Mouse (Mus musculus): ENCODE results near the gene Uts2. TPM values are rescaled to one million over a fixed set of nuclear protein-coding genes. Genes with fewer than 3 reads are reported as not detected.
A peak's percentile ranks its signal among the peaks of the same experiment; 100 is the strongest.

The Uts2 gene
- polyA plus RNA-seq, 1 experiment = not detected

DNA sequence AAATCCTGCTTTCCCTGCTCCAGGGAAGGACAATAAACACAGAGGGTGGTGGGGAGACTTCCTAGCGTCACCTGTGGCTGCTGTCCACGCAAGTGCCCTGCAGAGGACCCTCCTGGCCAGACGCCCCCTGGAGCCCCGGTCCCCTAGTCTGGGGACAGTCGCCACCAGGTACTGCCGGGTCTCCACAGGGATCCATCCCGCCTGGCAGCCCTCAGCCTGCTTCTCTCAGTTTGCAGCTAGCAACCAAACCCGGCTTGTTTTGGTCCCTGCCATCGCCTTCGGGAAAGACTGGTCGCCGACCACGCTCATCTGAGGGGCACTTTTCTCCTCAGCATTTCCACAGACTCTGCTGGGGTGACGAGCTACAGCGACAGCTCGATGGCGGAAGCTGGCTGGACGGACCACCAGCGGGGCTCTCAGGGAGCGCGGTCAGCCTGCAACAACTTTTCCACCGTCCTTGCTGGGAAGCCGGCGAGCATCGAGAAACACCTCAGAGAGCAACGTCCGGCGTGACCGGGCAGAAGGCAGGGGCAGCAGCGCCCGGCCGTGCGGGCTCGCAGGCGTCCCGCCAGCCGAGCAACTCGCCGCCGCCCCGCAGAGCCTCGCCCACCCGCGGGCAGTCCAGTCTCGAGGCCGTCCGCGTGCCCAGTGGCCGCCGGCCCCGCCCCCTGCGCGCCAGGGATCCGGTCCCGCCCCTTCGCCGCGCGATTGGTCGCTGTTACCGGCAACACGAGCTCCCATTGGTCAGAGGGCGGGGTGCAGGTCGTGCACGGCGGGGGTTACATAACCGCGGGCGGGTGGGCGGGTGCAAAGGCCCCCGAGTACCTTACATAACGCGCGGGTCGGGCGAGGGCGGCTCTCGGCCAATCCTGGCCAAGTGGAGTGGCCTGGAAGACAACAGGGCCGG, 47.4 kb downstream of the Uts2 start, which contains the start of gene Per3:
Gene Per3 (minus strand): TSS at position 629 of the 907 bp plus-strand sequence.
- Histone ChIP-seq H3K36me3 (ENCODE audit: control insufficient read depth, insufficient read depth) (peaks cover 26% of the 10 kb centered on the region), H3K27me3 (ENCODE audit: control insufficient read depth, insufficient read depth, insufficient read length) (no peaks in the 10 kb centered on the region), H3K79me3 (ENCODE audit: low read depth) (no peaks in the 10 kb centered on the region), H3K4me3 (ENCODE audit: insufficient read depth, poor library complexity, severe bottlenecking) (peak within 1 kb of the TSS; percentile 41), H3K79me2 (ENCODE audit: control insufficient read depth, insufficient read depth) (no peaks in the 10 kb centered on the region), H3ac (ENCODE audit: control insufficient read depth, insufficient read length, low read depth) (peak within 1 kb of the TSS; percentile 81)
- TF ChIP-seq CTCF (IDR thresholded peaks at IDR 0.05; ENCODE audit: control insufficient read depth, insufficient read depth, insufficient read length) (no peak), MYOD1 (IDR thresholded peaks at IDR 0.05; ENCODE audit: control insufficient read depth, insufficient read length, low read depth) (no peak), USF1 (IDR thresholded peaks at IDR 0.05; ENCODE audit: low read depth) (no peak), MYOG (IDR thresholded peaks at IDR 0.05; ENCODE audit: control insufficient read depth, extremely low read depth, insufficient read length) (no peak), MAX (IDR thresholded peaks at IDR 0.05) (peak; percentile 59), CEBPB (IDR thresholded peaks at IDR 0.05; ENCODE audit: low read depth) (no peak), FOSL1 (IDR thresholded peaks at IDR 0.05; ENCODE audit: insufficient read depth, low read length, poor library complexity, severe bottlenecking) (no peak)

DNA sequence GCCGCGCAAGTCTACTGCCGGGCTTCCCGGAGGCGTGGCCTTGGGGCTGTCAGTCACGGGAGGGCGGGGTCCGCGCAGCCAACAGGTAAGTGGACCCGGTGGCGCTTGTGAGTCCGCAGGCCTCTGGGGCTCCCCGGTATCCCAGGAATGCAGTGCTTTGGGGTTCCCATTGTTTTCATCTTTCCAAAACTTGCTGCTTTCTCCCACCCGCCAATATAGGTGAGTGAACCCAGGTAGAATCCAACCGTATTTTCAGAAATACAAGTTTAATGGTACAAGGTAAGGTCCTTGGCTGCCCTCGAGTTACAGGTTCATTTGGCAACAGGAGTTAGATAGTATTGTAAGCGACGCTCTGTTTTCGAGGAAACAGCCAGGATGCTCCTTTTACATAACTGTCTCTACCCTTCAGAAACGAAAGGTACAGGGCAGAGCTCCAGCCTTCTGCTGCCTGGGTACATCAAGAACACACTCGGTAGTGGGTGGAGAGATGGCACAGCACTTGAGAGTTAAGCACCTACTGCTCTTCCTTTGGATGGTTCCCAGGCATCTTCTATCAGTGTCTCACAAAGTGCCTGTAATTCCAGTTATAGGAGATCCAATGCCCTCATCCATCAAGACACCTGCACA, 48.2 kb downstream of the Uts2 start:
- no peaks in the 10 kb centered on the region for H3K79me3 ChIP-seq (ENCODE audit: low read depth)
- H3ac ChIP-seq (ENCODE audit: control insufficient read depth, insufficient read length, low read depth) = no peak overlapping the region
- TF ChIP-seq MYOG (IDR thresholded peaks at IDR 0.05; ENCODE audit: control insufficient read depth, extremely low read depth, insufficient read length) (no peak), USF1 (IDR thresholded peaks at IDR 0.05; ENCODE audit: low read depth) (no peak), CEBPB (IDR thresholded peaks at IDR 0.05; ENCODE audit: low read depth) (no peak), CTCF (IDR thresholded peaks at IDR 0.05; ENCODE audit: control insufficient read depth, insufficient read depth, insufficient read length) (no peak), MAX (IDR thresholded peaks at IDR 0.05) (no peak), MYOD1 (IDR thresholded peaks at IDR 0.05; ENCODE audit: control insufficient read depth, insufficient read length, low read depth) (no peak), FOSL1 (IDR thresholded peaks at IDR 0.05; ENCODE audit: insufficient read depth, low read length, poor library complexity, severe bottlenecking) (no peak)
- peaks cover 34% of the 10 kb centered on the region for H3K36me3 ChIP-seq (ENCODE audit: control insufficient read depth, insufficient read depth)
- H3K4me3 ChIP-seq (ENCODE audit: insufficient read depth, poor library complexity, severe bottlenecking) = peak overlapping the region; percentile 32
- no peaks in the 10 kb centered on the region for H3K27me3 ChIP-seq (ENCODE audit: control insufficient read depth, insufficient read depth, insufficient read length)
- H3K79me2 ChIP-seq (ENCODE audit: control insufficient read depth, insufficient read depth) = no peaks in the 10 kb centered on the region

DNA sequence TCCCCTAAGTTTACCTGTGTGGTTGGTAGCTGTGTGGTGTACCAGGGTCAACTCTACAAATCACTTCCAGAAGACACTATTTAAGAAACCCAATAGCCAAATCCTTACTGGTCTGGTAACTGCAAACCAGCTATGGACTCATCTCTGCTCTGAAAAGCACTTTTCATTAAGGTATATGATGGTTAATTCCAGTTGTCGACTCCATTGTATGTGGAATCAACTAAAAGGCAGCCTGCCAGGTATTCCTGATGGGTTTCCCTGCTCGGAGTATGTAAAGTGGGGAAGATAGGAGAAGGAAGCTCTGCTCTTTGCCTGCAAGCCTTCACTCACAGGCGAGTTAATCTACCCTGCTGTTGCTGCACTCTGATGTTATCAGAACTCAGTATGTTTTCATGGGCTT, 49.6 kb downstream of the Uts2 start:
- no peak for TF ChIP-seq MYOD1 (IDR thresholded peaks at IDR 0.05; ENCODE audit: control insufficient read depth, insufficient read length, low read depth)

DNA sequence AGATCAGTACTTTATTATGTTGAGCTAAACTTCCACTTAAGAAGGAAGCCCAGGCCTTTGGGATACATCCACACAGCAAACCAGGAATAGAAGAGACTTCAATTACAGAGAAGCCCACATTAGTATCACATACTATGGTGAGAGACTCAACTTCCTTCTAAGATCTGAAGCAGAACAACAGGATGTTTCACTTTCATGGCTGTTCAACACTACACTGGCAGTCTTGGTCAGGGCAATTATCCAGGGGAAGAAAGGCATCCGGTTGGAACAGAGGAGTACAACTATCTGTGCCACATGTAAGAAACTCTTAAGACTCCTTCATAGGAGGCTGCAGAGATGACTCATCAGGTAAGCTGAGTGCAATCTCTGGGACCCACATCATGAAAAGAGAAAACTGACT, 54.3 kb downstream of the Uts2 start:
- Histone ChIP-seq H3K4me3 (ENCODE audit: insufficient read depth, poor library complexity, severe bottlenecking) (no peak overlapping the region), H3K79me2 (ENCODE audit: control insufficient read depth, insufficient read depth) (peaks cover 55% of the 10 kb centered on the region), H3K79me3 (ENCODE audit: low read depth) (peaks cover 12% of the 10 kb centered on the region), H3ac (ENCODE audit: control insufficient read depth, insufficient read length, low read depth) (no peak overlapping the region), H3K27me3 (ENCODE audit: control insufficient read depth, insufficient read depth, insufficient read length) (no peaks in the 10 kb centered on the region), H3K36me3 (ENCODE audit: control insufficient read depth, insufficient read depth) (peaks cover 80% of the 10 kb centered on the region)
- TF ChIP-seq CTCF (IDR thresholded peaks at IDR 0.05; ENCODE audit: control insufficient read depth, insufficient read depth, insufficient read length) (no peak), CEBPB (IDR thresholded peaks at IDR 0.05; ENCODE audit: low read depth) (no peak), MYOG (IDR thresholded peaks at IDR 0.05; ENCODE audit: control insufficient read depth, extremely low read depth, insufficient read length) (no peak), MAX (IDR thresholded peaks at IDR 0.05) (no peak), USF1 (IDR thresholded peaks at IDR 0.05; ENCODE audit: low read depth) (no peak), MYOD1 (IDR thresholded peaks at IDR 0.05; ENCODE audit: control insufficient read depth, insufficient read length, low read depth) (no peak), FOSL1 (IDR thresholded peaks at IDR 0.05; ENCODE audit: insufficient read depth, low read length, poor library complexity, severe bottlenecking) (no peak)

More for the DNA sequence above, 49.6 kb downstream of the Uts2 start:
- Histone ChIP-seq H3K36me3 (ENCODE audit: control insufficient read depth, insufficient read depth) (peaks cover 42% of the 10 kb centered on the region), H3ac (ENCODE audit: control insufficient read depth, insufficient read length, low read depth) (no peak overlapping the region), H3K79me2 (ENCODE audit: control insufficient read depth, insufficient read depth) (peaks cover 11% of the 10 kb centered on the region), H3K27me3 (ENCODE audit: control insufficient read depth, insufficient read depth, insufficient read length) (no peaks in the 10 kb centered on the region), H3K4me3 (ENCODE audit: insufficient read depth, poor library complexity, severe bottlenecking) (no peak overlapping the region), H3K79me3 (ENCODE audit: low read depth) (no peaks in the 10 kb centered on the region)

Other genes starting within 250 kb of the Uts2 start
- 111 TPM for gene Errfi1, start 143.2 kb upstream of the Uts2 start, polyA plus RNA-seq (2012; fragmentation: generic; extraction: Trizol)
- gene Park7, start 82.7 kb upstream of the Uts2 start, polyA plus RNA-seq (2012; fragmentation: generic; extraction: Trizol) = 323 TPM
- gene Tnfrsf9, start 82.5 kb upstream of the Uts2 start, polyA plus RNA-seq (2012; fragmentation: generic; extraction: Trizol) = 0.08 TPM
- 1.6 TPM for gene Per3, start 47.6 kb downstream of the Uts2 start, polyA plus RNA-seq (2012; fragmentation: generic; extraction: Trizol)
- gene Vamp3, start 60.9 kb downstream of the Uts2 start, polyA plus RNA-seq (2012; fragmentation: generic; extraction: Trizol) = 40.4 TPM
- gene Gm13090, start 92.5 kb downstream of the Uts2 start, polyA plus RNA-seq (2012; fragmentation: generic; extraction: Trizol) = not detected